Mouse (Mus musculus): ENCODE results near the gene Bmp8a. TPM values are rescaled to one million over a fixed set of nuclear protein-coding genes. Genes with fewer than 3 reads are reported as not detected.

Bmp8a gene
- polyA plus RNA-seq (2012; rRNA removed): 0.21 and 0.41 TPM in 2 replicates

- Histone ChIP-seq H3K27ac (ENCODE audit: insufficient read depth, low read length) (no peak within 1 kb of the TSS), H3K27me3 (ENCODE audit: control insufficient read depth, insufficient read depth, low read length) (no peaks in the 10 kb centered on the region; the same call in 1 of the 2 replicates), H3K4me3 (replicated peaks; ENCODE audit: insufficient read depth, low read depth, low read length) (no peak within 1 kb of the TSS), H3K4me1 (ENCODE audit: control insufficient read depth, insufficient read depth, low read length) (no peaks in the 10 kb centered on the region)
- 1% methylated on average over 65 of the region's 65 CpGs for WGBS
- TF ChIP-seq CTCF (IDR thresholded peaks at IDR 0.05; ENCODE audit: borderline replicate concordance, insufficient read depth, low read depth, low read length) (no peak), POLR2A (IDR thresholded peaks at IDR 0.05; ENCODE audit: borderline replicate concordance, insufficient read depth, low read length) (no peak)
- peak in 1 of 2 experiments; percentile 21 for DNase-seq
Measured at GRCm38 (mm10) chr4:123342642-123343470, at the start of gene Bmp8a. Gene Bmp8a, minus strand, starts transcription at chr4:123343252.

- Histone ChIP-seq H3K4me3 (replicated peaks; ENCODE audit: insufficient read depth, low read depth, low read length) (no peak overlapping the region), H3K27me3 (ENCODE audit: control insufficient read depth, insufficient read depth, low read length) (no peaks in the 10 kb centered on the region), H3K4me1 (ENCODE audit: control insufficient read depth, insufficient read depth, low read length) (no peaks in the 10 kb centered on the region), H3K27ac (ENCODE audit: insufficient read depth, low read length) (no peak overlapping the region)
- TF ChIP-seq POLR2A (IDR thresholded peaks at IDR 0.05; ENCODE audit: borderline replicate concordance, insufficient read depth, low read length) (no peak), CTCF (IDR thresholded peaks at IDR 0.05; ENCODE audit: borderline replicate concordance, insufficient read depth, low read depth, low read length) (peak; percentile 29; the same call in 1 of the 2 replicates)
- no peak for DNase-seq
- WGBS: 92% methylated on average over 1 of the region's 1 CpGs
Measured at GRCm38 (mm10) chr4:123392187-123392586, 49.1 kb upstream of the Bmp8a start.

GRCm38 (mm10) chr4:123385028-123385427 is 42.0 kb upstream of the Bmp8a start:
- no peak overlapping the region for H3K4me3 ChIP-seq (replicated peaks; ENCODE audit: insufficient read depth, low read depth, low read length)
- no peak overlapping the region for H3K27ac ChIP-seq (ENCODE audit: insufficient read depth, low read length)
- H3K27me3 ChIP-seq (ENCODE audit: control insufficient read depth, insufficient read depth, low read length): no peaks in the 10 kb centered on the region
- 20% methylated on average over 1 of the region's 1 CpGs for WGBS
- TF ChIP-seq CTCF (IDR thresholded peaks at IDR 0.05; ENCODE audit: borderline replicate concordance, insufficient read depth, low read depth, low read length): no peak
- no peak for TF ChIP-seq POLR2A (IDR thresholded peaks at IDR 0.05; ENCODE audit: borderline replicate concordance, insufficient read depth, low read length)
- H3K4me1 ChIP-seq (ENCODE audit: control insufficient read depth, insufficient read depth, low read length): no peaks in the 10 kb centered on the region
- no peak for DNase-seq

DNA sequence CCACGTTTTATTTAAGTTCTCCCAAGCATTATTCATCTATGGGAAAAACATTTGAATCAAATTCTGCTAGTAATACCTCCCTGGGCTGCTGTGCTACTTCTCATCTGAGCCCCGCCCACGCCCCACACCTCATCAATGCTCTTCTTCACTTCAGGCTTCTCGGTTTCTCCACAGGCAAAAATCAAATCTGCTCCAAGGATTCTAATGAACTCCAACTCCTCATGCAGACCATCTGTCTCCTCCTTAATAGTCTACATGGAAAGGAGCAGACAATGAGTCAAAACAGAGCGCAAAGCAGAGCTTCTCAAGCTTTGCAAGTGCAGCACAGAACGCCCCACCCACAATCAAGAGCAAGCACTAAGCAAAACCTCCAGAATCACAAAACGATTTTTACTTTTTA is 40.1 kb upstream of the Bmp8a start:
- H3K4me3 ChIP-seq (replicated peaks; ENCODE audit: insufficient read depth, low read depth, low read length): no peak overlapping the region
- no peaks in the 10 kb centered on the region for H3K27me3 ChIP-seq (ENCODE audit: control insufficient read depth, insufficient read depth, low read length)
- H3K27ac ChIP-seq (ENCODE audit: insufficient read depth, low read length): no peak overlapping the region
- H3K4me1 ChIP-seq (ENCODE audit: control insufficient read depth, insufficient read depth, low read length): no peaks in the 10 kb centered on the region
- TF ChIP-seq CTCF (IDR thresholded peaks at IDR 0.05; ENCODE audit: borderline replicate concordance, insufficient read depth, low read depth, low read length) (no peak), POLR2A (IDR thresholded peaks at IDR 0.05; ENCODE audit: borderline replicate concordance, insufficient read depth, low read length) (no peak)
- 81% methylated on average over 7 of the region's 7 CpGs for WGBS
- no peak for DNase-seq

GRCm38 (mm10) chr4:123382051-123382450 is 39.0 kb upstream of the Bmp8a start:
- DNase-seq: peak in 1 of 2 experiments; percentile 17
- H3K4me1 ChIP-seq (ENCODE audit: control insufficient read depth, insufficient read depth, low read length): no peaks in the 10 kb centered on the region
- no peak overlapping the region for H3K27ac ChIP-seq (ENCODE audit: insufficient read depth, low read length)
- H3K27me3 ChIP-seq (ENCODE audit: control insufficient read depth, insufficient read depth, low read length): no peaks in the 10 kb centered on the region
- TF ChIP-seq POLR2A (IDR thresholded peaks at IDR 0.05; ENCODE audit: borderline replicate concordance, insufficient read depth, low read length) (no peak), CTCF (IDR thresholded peaks at IDR 0.05; ENCODE audit: borderline replicate concordance, insufficient read depth, low read depth, low read length) (no peak)
- WGBS: 81% methylated on average over 4 of the region's 4 CpGs
- H3K4me3 ChIP-seq (replicated peaks; ENCODE audit: insufficient read depth, low read depth, low read length): no peak overlapping the region

- no peaks in the 10 kb centered on the region for H3K27me3 ChIP-seq (ENCODE audit: control insufficient read depth, insufficient read depth, low read length)
- WGBS: 90% methylated on average over 11 of the region's 11 CpGs
- no peak for DNase-seq
- H3K27ac ChIP-seq (ENCODE audit: insufficient read depth, low read length): no peak overlapping the region
- TF ChIP-seq POLR2A (IDR thresholded peaks at IDR 0.05; ENCODE audit: borderline replicate concordance, insufficient read depth, low read length): no peak
- TF ChIP-seq CTCF (IDR thresholded peaks at IDR 0.05; ENCODE audit: borderline replicate concordance, insufficient read depth, low read depth, low read length): no peak
- no peak overlapping the region for H3K4me3 ChIP-seq (replicated peaks; ENCODE audit: insufficient read depth, low read depth, low read length)
- H3K4me1 ChIP-seq (ENCODE audit: control insufficient read depth, insufficient read depth, low read length): no peaks in the 10 kb centered on the region
Measured at GRCm38 (mm10) chr4:123381598-123381997, 38.5 kb upstream of the Bmp8a start.

DNA sequence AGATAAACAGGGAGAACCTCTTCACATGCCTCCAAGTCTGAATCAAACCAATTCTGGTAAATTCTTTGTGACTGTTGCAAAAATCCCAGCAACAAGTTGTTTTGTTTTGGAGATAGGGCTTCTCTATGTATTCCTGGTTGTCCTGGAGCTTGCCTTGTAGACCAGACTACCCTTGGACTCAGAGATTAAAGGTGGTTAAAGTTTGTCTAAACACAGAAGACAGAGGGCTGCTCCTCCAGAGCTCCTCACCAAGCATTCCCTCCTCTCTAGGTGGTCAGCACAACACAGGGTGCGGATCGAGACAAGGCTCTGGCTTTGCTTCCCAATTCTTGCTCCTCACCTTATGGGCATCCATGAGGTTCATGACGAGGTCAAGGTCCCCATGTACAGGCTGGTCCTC is 33.0 kb upstream of the Bmp8a start:
- Histone ChIP-seq H3K4me3 (replicated peaks; ENCODE audit: insufficient read depth, low read depth, low read length) (no peak overlapping the region), H3K4me1 (ENCODE audit: control insufficient read depth, insufficient read depth, low read length) (no peaks in the 10 kb centered on the region), H3K27ac (ENCODE audit: insufficient read depth, low read length) (no peak overlapping the region), H3K27me3 (ENCODE audit: control insufficient read depth, insufficient read depth, low read length) (no peaks in the 10 kb centered on the region)
- TF ChIP-seq CTCF (IDR thresholded peaks at IDR 0.05; ENCODE audit: borderline replicate concordance, insufficient read depth, low read depth, low read length): no peak
- no peak for TF ChIP-seq POLR2A (IDR thresholded peaks at IDR 0.05; ENCODE audit: borderline replicate concordance, insufficient read depth, low read length)
- 89% methylated on average over 3 of the region's 3 CpGs for WGBS
- DNase-seq: no peak
